9 mouse cellular contexts compared by ENCODE assay signal in genomic region chr9:72925935-72926258, GRCm38 (mm10). TPM values are rescaled to one million over a fixed set of nuclear protein-coding genes. Genes with fewer than 3 reads are reported as not detected.
A peak's percentile ranks its signal among the peaks of the same experiment; 100 is the strongest.
DNase-seq lines count a peak whose midpoint lies in the region; ATAC-seq and TF ChIP-seq lines count a peak whose summit lies in the region.
"Had no signal": no experiment of that assay in that cellular context is flagged by ENCODE, and none has a peak within 500 bp of the region (broad histone marks: within the 10 kb centered on the region; RNA-seq: fewer than 3 reads in every experiment).

No protein-coding gene starts in this region.

- H3K79me3 ChIP-seq in C2C12 (ENCODE audit: low read depth): no peaks in the 10 kb centered on the region

- H3ac ChIP-seq in C2C12 (ENCODE audit: control insufficient read depth, insufficient read length, low read depth): peak overlapping the region; percentile 20

- H3K4me2 ChIP-seq in heart, embryonic 13.5 days: peak overlapping the region; percentile 81
- H3K4me2 ChIP-seq in forebrain, embryonic 14.5 days (ENCODE audit: low read length): peak overlapping the region; percentile 78
- H3K4me2 ChIP-seq in liver, embryonic 13.5 days: peak overlapping the region; percentile 69

- ATAC-seq in heart, embryonic 13.5 days (ENCODE audit: extremely low read depth, insufficient number of reproducible peaks, low FRiP score, low TSS enrichment): no peak
- peak; percentile 80 for ATAC-seq in forebrain, embryonic 14.5 days
- no peak for ATAC-seq in liver, embryonic 13.5 days (ENCODE audit: low read depth)
- ATAC-seq: CD4-positive, CD25-positive, alpha-beta regulatory T cell, adult 4 months had no signal

- H3K79me2 ChIP-seq in C2C12 (ENCODE audit: control insufficient read depth, insufficient read depth): no peaks in the 10 kb centered on the region

- no peak for DNase-seq in heart, postnatal 4 days
- DNase-seq in forebrain, embryonic 14.5 days (ENCODE audit: low spot score): no peak
- DNase-seq in liver, embryonic 13.5 days: no peak
- DNase-seq in yolk sac, embryonic 10.5 days (ENCODE audit: low spot score): no peak
- DNase-seq in thymus, adult 18-20 months: no peak
- no peak for DNase-seq in adrenal gland, postnatal 14 days

- H3K36me3 ChIP-seq in heart, embryonic 13.5 days: no peaks in the 10 kb centered on the region
- no peaks in the 10 kb centered on the region for H3K36me3 ChIP-seq in C2C12 (ENCODE audit: control insufficient read depth, insufficient read depth)
- H3K36me3 ChIP-seq in forebrain, embryonic 14.5 days (ENCODE audit: control insufficient read depth, insufficient read depth, low read length): 0 out of 2 replicates have a peak, but pooled peaks cover 3% of the 10 kb centered on the region
- no peaks in the 10 kb centered on the region for H3K36me3 ChIP-seq in liver, embryonic 13.5 days

- peak overlapping the region; percentile 70 for H3K27ac ChIP-seq in heart, embryonic 13.5 days (replicated peaks)
- H3K27ac ChIP-seq in forebrain, embryonic 14.5 days (ENCODE audit: low read depth, low read length): peak overlapping the region; percentile 86
- H3K27ac ChIP-seq in liver, embryonic 13.5 days: no peak overlapping the region

- no peak for TF ChIP-seq CTCF in C2C12 (IDR thresholded peaks at IDR 0.05; ENCODE audit: control insufficient read depth, insufficient read depth, insufficient read length)

- no peaks in the 10 kb centered on the region for H3K9me3 ChIP-seq in heart, embryonic 13.5 days
- H3K9me3 ChIP-seq in forebrain, embryonic 14.5 days (replicated peaks; ENCODE audit: control insufficient read depth, low read length): no peaks in the 10 kb centered on the region
- H3K9me3 ChIP-seq in liver, embryonic 13.5 days (replicated peaks): no peaks in the 10 kb centered on the region

- WGBS in heart, embryonic 13.5 days: 1% methylated on average over 20 of the region's 20 CpGs
- 2% methylated on average over 20 of the region's 20 CpGs for WGBS in forebrain, embryonic 14.5 days
- 4% methylated on average over 20 of the region's 20 CpGs for WGBS in liver, embryonic 13.5 days (ENCODE audit: insufficient replicate concordance)

- H3K4me3 ChIP-seq in heart, embryonic 13.5 days: peak overlapping the region; percentile 83
- no peak overlapping the region for H3K4me3 ChIP-seq in C2C12 (ENCODE audit: insufficient read depth, poor library complexity, severe bottlenecking)
- peak overlapping the region; percentile 62 for H3K4me3 ChIP-seq in forebrain, embryonic 14.5 days (ENCODE audit: low read depth, low read length)
- peak overlapping the region; percentile 57 for H3K4me3 ChIP-seq in liver, embryonic 13.5 days (replicated peaks)

- peaks cover 34% of the 10 kb centered on the region for H3K27me3 ChIP-seq in heart, embryonic 13.5 days (replicated peaks)
- H3K27me3 ChIP-seq in C2C12 (ENCODE audit: control insufficient read depth, insufficient read depth, insufficient read length): peaks cover 67% of the 10 kb centered on the region
- H3K27me3 ChIP-seq in forebrain, embryonic 14.5 days (replicated peaks; ENCODE audit: control insufficient read depth, insufficient read depth, low read length): no peaks in the 10 kb centered on the region
- H3K27me3 ChIP-seq in liver, embryonic 13.5 days: peaks cover 71% of the 10 kb centered on the region

- H3K9ac ChIP-seq in heart, embryonic 13.5 days: peak overlapping the region; percentile 88
- H3K9ac ChIP-seq in forebrain, embryonic 14.5 days (ENCODE audit: low read length): peak overlapping the region; percentile 95
- H3K9ac ChIP-seq in liver, embryonic 13.5 days: peak overlapping the region; percentile 49

- H3K4me1 ChIP-seq in heart, embryonic 13.5 days: peaks cover 8% of the 10 kb centered on the region
- 0 out of 2 replicates have a peak, but pooled peaks cover 6% of the 10 kb centered on the region for H3K4me1 ChIP-seq in forebrain, embryonic 14.5 days (ENCODE audit: control insufficient read depth, insufficient read depth, low read length)
- H3K4me1 ChIP-seq in liver, embryonic 13.5 days (replicated peaks): no peaks in the 10 kb centered on the region; the same call in none of the 2 replicates

TF ChIP-seq in C2C12, 6 proteins besides CTCF, POLR2A, EP300 and RAD21:
- TF ChIP-seq MYOD1 (IDR thresholded peaks at IDR 0.05; ENCODE audit: control insufficient read depth, insufficient read length, low read depth): no peak
- TF ChIP-seq MAX (IDR thresholded peaks at IDR 0.05): no peak
- no peak for TF ChIP-seq CEBPB (IDR thresholded peaks at IDR 0.05; ENCODE audit: low read depth)
- TF ChIP-seq USF1 (IDR thresholded peaks at IDR 0.05; ENCODE audit: low read depth): no peak
- TF ChIP-seq MYOG (IDR thresholded peaks at IDR 0.05; ENCODE audit: control insufficient read depth, extremely low read depth, insufficient read length): no peak
- TF ChIP-seq FOSL1 (IDR thresholded peaks at IDR 0.05; ENCODE audit: insufficient read depth, low read length, poor library complexity, severe bottlenecking): no peak

RNA-seq across cellular contexts. Expression of gene Pygo1, which starts 0.5 kb away (rescaled TPM):
- 1.8 and 2.0 TPM in 2 replicates for polyA plus RNA-seq in heart, embryonic 13.5 days (2015; fragmentation: Nextera tagmentation; extraction: Ambion mirVana)
- 1 to 10 TPM; 7.0 to 7.1 TPM for total RNA-seq in heart, postnatal 4 days (2021)
- polyA plus RNA-seq in C2C12 (2012; fragmentation: generic; extraction: Trizol): 0.04 TPM
- 10.8 and 13.8 TPM in 2 replicates for polyA plus RNA-seq in forebrain, embryonic 14.5 days (2014; fragmentation: Nextera tagmentation; extraction: Ambion mirVana)
- 0.12 and 0.14 TPM in 2 replicates for polyA plus RNA-seq in liver, embryonic 13.5 days (2015; fragmentation: Nextera tagmentation; extraction: Ambion mirVana)
- 3.0 and 3.4 TPM in 2 replicates for total RNA-seq in adrenal gland, postnatal 14 days (2021)
- polyA plus RNA-seq: CD4-positive, CD25-positive, alpha-beta regulatory T cell, adult 4 months had no signal

RNA-seq across cellular contexts. Expression of gene Dyx1c1, which starts 32.7 kb away (rescaled TPM):
- 0.62 and 0.88 TPM in 2 replicates for polyA plus RNA-seq in heart, embryonic 13.5 days (2015; fragmentation: Nextera tagmentation; extraction: Ambion mirVana)
- under 1 TPM; 0.32 to 0.88 TPM for total RNA-seq in heart, postnatal 4 days (2021)
- 0.02 TPM for polyA plus RNA-seq in C2C12 (2012; fragmentation: generic; extraction: Trizol)
- 2.1 and 2.3 TPM in 2 replicates for polyA plus RNA-seq in forebrain, embryonic 14.5 days (2014; fragmentation: Nextera tagmentation; extraction: Ambion mirVana)
- 0.24 and 0.31 TPM in 2 replicates for polyA plus RNA-seq in liver, embryonic 13.5 days (2015; fragmentation: Nextera tagmentation; extraction: Ambion mirVana)
- 0.78 and 1.1 TPM in 2 replicates for total RNA-seq in adrenal gland, postnatal 14 days (2021)

RNA-seq across cellular contexts. Expression of gene Gm44503, which starts 32.8 kb away (rescaled TPM):
- polyA plus RNA-seq in heart, embryonic 13.5 days (2015; fragmentation: Nextera tagmentation; extraction: Ambion mirVana): not detected in 2 replicates
- total RNA-seq in heart, postnatal 4 days (2021): not detected
- polyA plus RNA-seq in C2C12 (2012; fragmentation: generic; extraction: Trizol): not detected
- polyA plus RNA-seq in forebrain, embryonic 14.5 days (2014; fragmentation: Nextera tagmentation; extraction: Ambion mirVana): not detected in 2 replicates
- polyA plus RNA-seq in liver, embryonic 13.5 days (2015; fragmentation: Nextera tagmentation; extraction: Ambion mirVana): not detected in 2 replicates
- total RNA-seq in adrenal gland, postnatal 14 days (2021): not detected in 2 replicates

RNA-seq across cellular contexts. Expression of gene Ccpg1os, which starts 59.3 kb away (rescaled TPM):
- polyA plus RNA-seq in heart, embryonic 13.5 days (2015; fragmentation: Nextera tagmentation; extraction: Ambion mirVana): 14.3 TPM in 2 replicates
- total RNA-seq in heart, postnatal 4 days (2021): 1 to 10 TPM; 4.6 to 5.3 TPM
- polyA plus RNA-seq in C2C12 (2012; fragmentation: generic; extraction: Trizol): 1.8 TPM
- 26.0 and 28.2 TPM in 2 replicates for polyA plus RNA-seq in forebrain, embryonic 14.5 days (2014; fragmentation: Nextera tagmentation; extraction: Ambion mirVana)
- 2.7 and 4.0 TPM in 2 replicates for polyA plus RNA-seq in liver, embryonic 13.5 days (2015; fragmentation: Nextera tagmentation; extraction: Ambion mirVana)
- 11.6 and 13.3 TPM in 2 replicates for total RNA-seq in adrenal gland, postnatal 14 days (2021)

RNA-seq across cellular contexts. Expression of gene Ccpg1, which starts 59.3 kb away (rescaled TPM):
- 25.9 and 29.2 TPM in 2 replicates for polyA plus RNA-seq in heart, embryonic 13.5 days (2015; fragmentation: Nextera tagmentation; extraction: Ambion mirVana)
- total RNA-seq in heart, postnatal 4 days (2021): 10 to 100 TPM; 29.8 to 31.4 TPM
- 3.5 TPM for polyA plus RNA-seq in C2C12 (2012; fragmentation: generic; extraction: Trizol)
- polyA plus RNA-seq in forebrain, embryonic 14.5 days (2014; fragmentation: Nextera tagmentation; extraction: Ambion mirVana): 29.5 and 39.8 TPM in 2 replicates
- 9.8 and 12.2 TPM in 2 replicates for polyA plus RNA-seq in liver, embryonic 13.5 days (2015; fragmentation: Nextera tagmentation; extraction: Ambion mirVana)
- 92.7 and 97.7 TPM in 2 replicates for total RNA-seq in adrenal gland, postnatal 14 days (2021)
